ENCODE assay signal across 17 mouse cellular contexts in the genomic region with DNA sequence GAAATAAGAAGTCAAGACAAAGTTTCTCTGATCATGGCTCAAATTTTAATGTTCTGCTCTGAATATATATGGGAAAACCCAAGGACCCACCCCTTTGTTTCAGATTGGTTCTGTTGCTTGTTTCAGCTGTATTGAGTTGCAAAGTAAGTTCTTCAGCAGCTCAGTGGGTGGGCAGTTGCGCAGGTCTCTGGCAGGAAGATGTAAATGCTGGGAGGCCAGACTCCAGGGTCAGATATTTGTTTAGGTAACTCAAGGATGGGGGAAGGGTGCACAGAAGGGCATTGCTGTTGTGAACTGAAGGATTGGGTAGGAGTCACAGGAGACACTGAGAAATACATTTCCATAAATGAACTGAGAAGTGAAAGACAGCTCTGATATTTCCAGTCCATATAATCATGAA.
"Had no signal": no experiment of that assay in that cellular context is flagged by ENCODE, and none has a peak within 500 bp of the region (broad histone marks: within the 10 kb centered on the region; RNA-seq: fewer than 3 reads in every experiment).

No protein-coding gene starts in this region.

- H3K4me2 ChIP-seq: lung, embryonic 15.5 days; midbrain, embryonic 11.5 days; midbrain, embryonic 13.5 days; midbrain, embryonic 15.5 days; neural tube, embryonic 12.5 days; stomach, embryonic 15.5 days had no signal

- H3K4me1 ChIP-seq: lung, embryonic 15.5 days; megakaryocyte, embryonic 14.5 days; midbrain, embryonic 13.5 days; midbrain, embryonic 15.5 days; neural tube, embryonic 12.5 days; stomach, embryonic 15.5 days had no signal

- H3K9me3 ChIP-seq: lung, embryonic 15.5 days; midbrain, embryonic 15.5 days; stomach, embryonic 15.5 days had no signal

- H3K27ac ChIP-seq: lung, embryonic 15.5 days; macrophage; midbrain, embryonic 13.5 days; midbrain, embryonic 15.5 days; neural tube, embryonic 12.5 days; stomach, embryonic 15.5 days; stomach, postnatal 0 days had no signal

- H3K36me3 ChIP-seq: lung, embryonic 15.5 days; midbrain, embryonic 13.5 days; midbrain, embryonic 15.5 days; neural tube, embryonic 12.5 days; stomach, embryonic 15.5 days had no signal

- DNase-seq: lung, adult 2 months; lung, postnatal 14 days; lung, postnatal 36 days; right cerebral cortex, postnatal 14 days; thymus, adult 2 months; thymus, postnatal 25 days; thymus, postnatal 4 days had no signal

- ATAC-seq: lung, postnatal 0 days; midbrain, embryonic 13.5 days; midbrain, embryonic 15.5 days had no signal

- H3K27me3 ChIP-seq: lung, embryonic 15.5 days; megakaryocyte, embryonic 14.5 days; midbrain, embryonic 13.5 days; midbrain, embryonic 15.5 days; neural tube, embryonic 12.5 days; stomach, embryonic 15.5 days had no signal

- H3K4me3 ChIP-seq: lung, embryonic 15.5 days; megakaryocyte, embryonic 14.5 days; midbrain, embryonic 13.5 days; midbrain, embryonic 15.5 days; neural tube, embryonic 12.5 days; stomach, embryonic 15.5 days had no signal

- H3K9ac ChIP-seq: lung, embryonic 15.5 days; midbrain, embryonic 13.5 days; midbrain, embryonic 15.5 days; neural tube, embryonic 12.5 days; stomach, embryonic 15.5 days had no signal
